Mouse (Mus musculus) stomach, postnatal 0 days (tissue): ENCODE measurements around the gene Hacd2.

Source experiments
- CTCF ChIP-seq: IDR thresholded peaks from 2 replicates; pipeline ENCODE4 v1.5.1; 2016; ENCODE audit warnings: antibody characterized with exemption, low read depth, mild to moderate bottlenecking, moderate library complexity
- EP300 ChIP-seq: optimal IDR thresholded peaks from 2 replicates; pipeline ENCODE3; 2016; ENCODE audit warnings: antibody characterized with exemption

DNA sequence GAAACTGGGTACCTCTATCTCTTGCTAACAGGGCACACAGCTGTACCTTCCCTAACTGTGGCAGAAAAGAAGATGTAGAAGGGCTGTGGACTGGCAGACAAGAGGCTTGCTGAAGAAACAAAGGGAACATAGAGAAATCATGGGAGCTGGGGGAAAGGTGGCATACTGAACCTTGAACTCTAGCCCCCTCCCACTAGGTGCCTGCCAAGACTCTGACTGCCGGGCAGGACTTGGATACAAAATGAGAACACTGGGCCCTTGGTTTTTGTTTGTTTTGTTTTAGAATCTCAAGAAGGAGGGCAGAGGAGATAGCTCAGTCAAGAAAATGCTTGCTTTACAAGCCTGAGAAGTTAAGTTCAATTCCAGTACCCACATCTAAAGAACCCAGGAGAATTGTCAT lies 14.9 kb upstream of the Hacd2 start:
- TF ChIP-seq EP300 (no peak), CTCF (no peak)
